Mouse (Mus musculus) hindlimb bud, embryonic 11.5 days (tissue): ENCODE results near the gene Ap1s1.

ENCODE experiments used
- DNase-seq: peaks from one replicate; pipeline ENCODE4 v3.0.0-alpha.2; 2012; ENCODE audit warnings: low read depth, low spot score; ENCODE audit errors: extremely low spot score

Ap1s1 gene

DNA sequence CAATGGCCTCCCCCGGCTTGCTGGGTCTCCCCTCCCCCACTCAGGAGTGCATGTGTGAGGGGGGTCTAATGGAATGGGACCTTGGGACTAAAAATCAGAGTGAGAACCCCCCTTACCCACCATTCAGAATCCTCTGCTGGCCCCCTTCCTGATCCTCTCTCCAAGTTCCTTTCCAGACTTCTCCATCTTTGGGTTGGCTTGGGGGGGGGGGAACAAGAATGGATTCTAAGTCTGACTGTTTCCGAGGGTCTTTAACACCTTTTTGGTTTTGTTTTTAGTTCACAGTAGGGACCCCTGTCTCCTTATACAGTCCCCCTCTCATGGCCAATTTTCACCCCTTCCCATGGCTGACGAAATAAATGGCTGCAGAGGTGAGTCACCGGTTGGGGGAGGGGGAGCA, 19.8 kb downstream of the Ap1s1 start, which contains the start of gene Vgf:
Gene Vgf, plus strand, starts transcription at position 301 of the 400 bp plus-strand sequence.
- DNase-seq: no peak

DNA sequence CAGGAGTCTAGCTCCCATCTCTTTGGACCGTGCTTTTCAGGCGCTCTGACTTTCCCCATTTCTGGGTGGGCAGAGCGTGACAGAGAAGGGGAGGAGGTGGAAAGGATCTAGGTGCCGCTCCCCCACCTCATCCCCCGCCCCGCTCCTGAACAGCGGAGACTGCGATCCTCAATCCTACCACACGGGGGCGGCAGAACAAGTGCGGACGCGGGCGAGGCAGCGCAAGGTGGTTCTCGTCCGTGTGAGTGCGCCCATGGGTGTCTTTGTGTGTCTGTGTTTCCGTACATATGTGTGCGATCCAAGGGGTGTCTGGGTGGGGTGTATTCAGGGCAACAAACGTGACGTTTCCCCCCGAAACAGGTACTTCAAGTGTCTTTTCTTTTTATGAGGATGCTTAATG, 20.8 kb downstream of the Ap1s1 start:
- no peak for DNase-seq

DNA sequence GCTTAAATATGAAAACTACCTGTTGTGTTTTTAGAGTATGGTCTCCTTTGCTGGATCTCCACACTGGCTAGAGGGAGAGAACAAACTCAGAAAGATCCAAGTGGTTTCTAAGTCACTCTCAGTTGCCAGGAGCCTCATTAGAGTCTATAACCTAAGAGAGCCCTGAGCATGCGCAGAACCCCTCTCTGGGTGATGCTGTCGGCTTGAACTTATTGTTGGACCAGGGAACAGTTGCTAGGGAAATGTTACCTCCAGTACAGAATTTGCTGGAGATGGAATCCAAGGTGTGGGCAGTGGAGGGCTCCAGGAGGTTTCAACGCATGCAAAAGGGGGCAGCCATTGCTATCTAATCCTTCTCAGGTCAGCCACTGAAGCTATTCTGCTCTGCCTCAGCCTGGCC, 21.6 kb downstream of the Ap1s1 start:
- DNase-seq: no peak

DNA sequence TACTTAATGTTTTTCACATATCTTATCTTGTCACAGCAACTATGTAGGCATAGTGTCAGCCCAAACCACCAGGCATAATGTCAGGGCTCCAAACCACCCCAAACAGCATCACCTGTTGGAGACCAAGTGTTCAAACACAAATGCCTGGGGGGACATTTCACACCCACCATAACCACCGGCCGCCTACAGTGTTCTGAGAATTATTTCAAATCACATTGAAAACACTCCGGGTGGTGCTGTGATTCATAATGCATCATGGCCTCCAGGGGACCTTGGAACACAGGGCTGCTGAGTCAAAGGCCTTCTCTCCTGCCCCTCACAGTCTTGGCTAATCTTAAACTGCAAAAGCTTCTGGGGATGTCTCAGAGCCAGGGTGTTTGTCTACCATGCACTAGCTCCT, 30.0 kb downstream of the Ap1s1 start:
- no peak for DNase-seq

DNA sequence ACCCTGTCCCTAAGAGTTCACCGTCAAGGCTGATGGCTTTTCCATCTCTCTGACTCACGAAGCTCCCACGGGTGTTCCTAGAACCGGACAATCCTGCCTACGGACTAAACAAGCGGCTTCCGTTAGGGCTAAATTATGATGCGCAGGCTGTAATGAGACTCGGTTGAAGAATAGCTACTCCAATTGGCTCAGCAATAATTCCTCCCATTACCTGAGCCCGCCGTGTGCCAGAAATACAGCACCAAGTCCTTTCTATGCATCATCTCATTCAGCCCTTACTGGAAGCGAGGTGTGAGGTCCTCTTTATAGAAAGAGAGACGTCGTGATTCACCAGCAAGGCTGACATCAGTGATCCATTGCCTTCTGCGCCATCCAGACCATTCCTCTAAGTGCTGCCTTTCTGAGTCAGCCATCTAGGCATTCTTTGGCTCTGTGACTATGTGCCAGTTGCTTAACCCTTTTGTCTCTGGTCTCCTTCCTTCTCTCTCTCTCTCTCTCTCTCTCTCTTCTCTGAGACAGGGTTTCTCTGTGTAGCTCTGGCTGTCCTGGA, 33.5 kb downstream of the Ap1s1 start:
- no peak for DNase-seq

DNA sequence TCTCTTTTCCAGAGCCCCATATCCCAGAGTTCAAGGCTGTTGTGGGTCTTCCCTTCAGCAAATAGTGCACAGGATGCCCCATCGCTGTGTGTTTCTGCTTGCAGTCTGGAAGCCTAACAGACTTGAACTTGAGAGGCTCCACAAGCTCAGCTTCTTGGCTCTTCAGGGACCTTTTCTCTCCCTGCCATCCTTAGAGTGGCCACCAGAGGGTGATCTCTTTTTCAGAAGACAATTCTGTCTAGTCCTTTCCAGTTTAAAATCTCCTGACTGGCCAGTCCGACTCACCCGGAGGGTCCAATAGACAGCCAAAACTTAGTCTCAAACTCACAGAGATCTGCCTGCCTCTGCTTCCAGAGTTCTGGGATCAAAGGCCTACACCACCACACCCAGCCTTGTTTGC, 35.9 kb downstream of the Ap1s1 start:
- DNase-seq: no peak

DNA sequence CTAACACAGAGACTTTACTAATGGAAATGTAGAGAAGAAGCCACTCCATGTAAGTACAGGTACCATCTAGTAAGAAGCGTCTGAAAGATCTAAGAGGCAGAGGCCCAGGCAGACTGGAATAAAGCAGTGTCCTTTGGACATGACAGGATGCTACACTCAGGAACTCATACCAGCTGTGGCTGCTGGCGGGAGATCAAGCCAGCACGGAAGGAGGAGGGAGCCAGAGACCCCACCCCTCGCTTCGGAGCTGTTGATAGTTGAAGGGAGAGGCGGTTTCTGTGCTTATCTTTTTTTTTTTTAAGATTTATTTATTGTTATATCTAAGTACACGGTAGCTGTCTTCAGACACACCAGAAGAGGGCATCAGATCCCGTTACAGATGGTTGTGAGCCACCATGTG, 38.7 kb downstream of the Ap1s1 start:
- DNase-seq: no peak

DNA sequence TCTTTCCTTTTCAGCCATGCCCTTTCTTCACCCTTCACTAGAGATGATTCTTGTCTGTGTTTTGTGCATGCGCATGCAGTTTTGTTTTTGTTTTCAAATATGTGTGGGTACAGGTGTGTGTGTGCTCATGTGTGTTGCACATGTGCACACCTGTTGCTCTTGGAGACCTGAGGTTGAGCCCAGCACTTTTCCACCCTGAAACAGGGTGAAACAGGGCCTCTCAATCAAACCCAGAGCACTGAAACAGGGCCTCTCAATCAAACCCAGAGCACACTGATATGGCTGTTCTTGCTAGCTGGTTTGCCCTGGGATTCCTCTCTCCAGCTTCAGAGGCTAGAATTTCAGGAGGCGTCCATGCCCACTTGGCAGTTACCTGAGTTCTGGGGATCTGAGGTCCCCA, 45.3 kb downstream of the Ap1s1 start:
- DNase-seq: no peak

DNA sequence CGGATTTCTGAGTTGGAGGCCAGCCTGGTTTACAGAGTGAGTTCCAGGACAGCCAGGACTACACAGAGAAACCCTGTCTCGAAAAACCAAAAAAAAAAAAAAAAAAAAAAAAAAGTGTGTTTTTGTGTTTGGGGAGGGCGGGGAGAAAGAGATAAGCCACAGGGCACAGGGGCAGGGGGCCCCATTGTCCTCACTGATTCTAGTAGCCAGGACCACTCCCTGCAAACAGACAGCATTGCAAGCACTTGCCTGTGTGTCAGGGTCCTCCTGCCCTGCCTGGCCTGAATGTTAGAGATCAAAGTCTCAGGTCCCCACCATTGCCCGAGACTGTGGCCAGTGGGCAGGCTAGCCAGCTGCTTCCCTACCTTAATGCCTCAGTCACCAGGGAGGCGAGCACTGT, 46.5 kb downstream of the Ap1s1 start:
- no peak for DNase-seq

DNA sequence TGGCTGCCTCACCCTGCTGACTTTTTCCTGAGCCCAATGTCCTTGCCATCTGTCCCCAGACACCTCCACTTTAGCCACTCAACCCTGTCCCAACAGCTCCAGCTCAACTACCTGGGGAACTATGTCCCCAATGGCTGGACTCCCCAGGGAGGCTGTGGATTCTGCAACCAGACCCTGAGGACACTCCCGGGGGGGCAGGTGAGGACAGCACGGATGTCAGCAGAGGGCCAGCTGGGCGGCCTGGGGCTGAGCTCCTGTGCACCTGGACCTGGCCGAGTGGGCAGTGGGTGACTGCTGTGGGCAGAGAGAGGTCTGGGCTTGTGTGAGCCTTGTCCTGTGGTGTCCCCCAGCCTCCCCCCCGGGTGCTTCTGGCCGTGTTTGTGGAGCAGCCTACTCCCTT, 56.1 kb downstream of the Ap1s1 start:
- DNase-seq: no peak

DNA sequence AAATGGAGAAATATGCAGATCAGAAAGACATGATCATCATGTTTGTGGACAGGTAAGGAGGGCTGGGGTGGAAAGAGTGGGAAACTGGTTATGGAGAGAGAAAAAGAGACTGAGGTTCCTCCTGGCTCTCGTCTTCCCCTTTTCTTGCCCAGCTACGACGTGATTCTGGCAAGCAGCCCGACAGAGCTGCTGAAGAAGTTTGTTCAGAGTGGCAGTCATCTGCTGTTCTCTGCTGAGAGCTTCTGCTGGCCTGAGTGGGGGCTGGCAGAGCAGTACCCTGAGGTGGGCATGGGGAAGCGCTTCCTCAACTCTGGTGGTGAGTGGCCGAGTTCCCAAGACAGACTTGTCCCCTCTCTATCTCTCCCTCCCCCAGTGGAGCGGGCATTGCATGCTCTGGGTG, 57.5 kb downstream of the Ap1s1 start:
- no peak for DNase-seq

DNA sequence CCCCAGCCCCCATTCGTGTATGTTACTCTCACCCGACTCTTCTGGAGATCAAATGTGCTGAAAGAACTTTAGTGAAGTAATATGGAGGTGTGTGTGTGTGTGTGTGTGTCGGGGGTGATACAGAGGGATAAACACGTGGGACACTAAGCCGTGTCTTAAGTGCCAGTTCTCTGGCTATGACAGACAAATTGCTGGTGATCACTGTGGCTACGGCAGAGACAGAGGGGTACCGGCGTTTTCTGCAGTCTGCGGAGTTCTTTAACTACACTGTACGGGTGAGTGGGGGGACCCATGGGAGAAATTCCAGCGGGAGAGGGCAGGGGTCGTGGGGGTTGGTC, 58.0 kb downstream of the Ap1s1 start, which contains the start of gene Znhit1:
Gene Znhit1, minus strand, starts transcription at position 88 of the 338 bp plus-strand sequence.
- no peak for DNase-seq

DNA sequence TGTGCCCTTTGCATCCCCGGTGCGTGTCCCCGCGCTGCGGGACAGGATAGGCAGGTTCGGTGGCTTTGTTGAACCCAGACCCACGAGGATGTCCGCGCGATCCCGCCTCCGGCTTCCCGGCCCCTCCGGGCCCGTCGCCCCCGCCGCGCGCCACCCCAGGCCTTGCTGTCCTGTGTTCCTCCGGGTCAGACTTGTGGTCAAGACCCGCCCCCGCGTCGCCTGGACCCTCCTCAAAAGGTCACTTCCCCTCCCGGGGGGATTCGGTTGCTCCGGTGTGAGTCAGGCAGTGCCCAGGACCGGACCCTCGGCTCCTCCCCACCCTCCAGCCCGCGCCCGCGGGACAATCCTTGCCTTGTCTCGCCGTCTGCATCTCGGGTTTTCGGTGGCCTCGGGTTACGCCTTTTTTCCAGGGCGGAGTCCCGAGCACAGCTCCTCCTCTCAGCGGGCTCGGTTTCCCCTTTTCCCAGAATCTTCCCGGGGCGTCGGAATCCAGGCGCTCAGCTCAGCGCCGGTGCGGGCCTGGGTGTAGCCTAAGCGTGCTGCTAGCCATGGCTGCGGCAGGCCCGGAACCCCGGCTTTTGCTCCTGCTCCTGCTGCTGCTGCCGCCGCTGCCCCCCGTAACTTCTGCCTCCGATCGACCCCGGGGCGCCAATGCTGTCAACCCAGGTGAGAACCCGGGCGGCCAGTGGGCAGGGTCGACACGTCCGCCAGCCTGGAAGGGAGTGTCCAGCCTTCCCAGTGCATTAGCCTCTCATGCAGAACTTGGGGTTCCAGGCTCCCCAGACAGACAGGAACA, 58.6 kb downstream of the Ap1s1 start:
- DNase-seq: peak; percentile 12

DNA sequence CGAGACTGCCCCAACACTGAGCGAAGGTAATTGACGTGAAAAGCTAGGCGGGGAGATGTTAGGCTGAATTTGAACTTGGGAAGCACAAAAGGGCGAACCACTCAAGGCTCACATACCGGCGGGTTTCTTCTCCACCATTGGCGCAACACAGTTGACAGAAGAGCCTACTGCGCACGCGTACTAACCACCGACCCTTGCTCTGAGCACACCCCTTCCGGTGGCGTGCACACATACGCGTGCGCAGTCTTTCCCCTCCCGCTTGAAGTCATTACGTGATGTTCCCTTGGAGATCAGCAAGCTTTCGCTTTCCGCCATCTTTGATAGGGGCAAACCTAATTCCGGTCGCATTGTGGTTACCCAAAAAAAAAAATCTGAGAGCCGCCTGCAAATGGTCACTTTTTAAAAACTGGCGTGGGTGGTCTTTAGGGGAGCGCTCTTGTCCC, 59.2 kb downstream of the Ap1s1 start, which contains the start of gene Plod3:
Gene Plod3, plus strand, starts transcription at position 325 of the 443 bp plus-strand sequence.
- DNase-seq: peak; percentile 99
